Mouse (Mus musculus): Measurements from ENCODE around the gene Duox1.

GRCm38 (mm10) chr2:122385095-122385494 is 69.6 kb downstream of the Duox1 start:
- no peak for TF ChIP-seq HCFC1 (IDR thresholded peaks at IDR 0.05; ENCODE audit: borderline replicate concordance, insufficient read depth, low read length)
- TF ChIP-seq MAFK (IDR thresholded peaks at IDR 0.05; ENCODE audit: insufficient read depth, low read depth, low read length) = no peak
- TF ChIP-seq ZNF384 (IDR thresholded peaks at IDR 0.05; ENCODE audit: low read depth, low read length) = no peak
